Mouse (Mus musculus) frontal cortex, postnatal 25 days (tissue): ENCODE measurements around the gene Uchl4.
A peak's percentile ranks its signal among the peaks of the same experiment; 100 is the strongest.

Experiments
- DNase-seq, 2 experiments: peaks; one replicate each; pipeline ENCODE4 v3.0.0; 2022; ENCODE audit warnings: low spot score in 2 of 2

The Uchl4 gene

GRCm38 (mm10) chr9:64274291-64274690 lies 39.3 kb downstream of the Uchl4 start:
- DNase-seq: no peak

GRCm38 (mm10) chr9:64274919-64275318 lies 39.9 kb downstream of the Uchl4 start:
- no peak for DNase-seq

DNA sequence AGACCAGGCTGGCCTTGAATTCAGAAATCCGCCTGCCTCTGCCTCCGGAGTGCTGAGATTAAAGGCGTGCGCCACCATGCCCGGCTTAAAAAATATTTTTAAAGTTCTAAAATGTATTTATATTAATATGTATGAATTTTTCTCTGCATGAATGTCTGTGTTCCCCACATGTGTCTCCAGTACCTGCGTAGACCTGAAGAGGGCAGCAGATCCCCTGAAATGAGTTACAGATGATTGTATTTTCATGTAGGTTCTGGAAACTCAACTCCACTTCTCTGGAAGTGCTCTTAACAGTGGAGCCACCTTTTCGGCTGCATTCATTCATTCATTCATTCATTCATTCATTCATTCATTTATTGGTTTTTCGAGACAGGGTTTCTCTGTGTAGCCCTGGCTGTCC lies 42.7 kb downstream of the Uchl4 start:
- peak; percentile 45 to 54 for DNase-seq

- no peak for DNase-seq
Measured at GRCm38 (mm10) chr9:64278665-64279310, 43.8 kb downstream of the Uchl4 start.

DNA sequence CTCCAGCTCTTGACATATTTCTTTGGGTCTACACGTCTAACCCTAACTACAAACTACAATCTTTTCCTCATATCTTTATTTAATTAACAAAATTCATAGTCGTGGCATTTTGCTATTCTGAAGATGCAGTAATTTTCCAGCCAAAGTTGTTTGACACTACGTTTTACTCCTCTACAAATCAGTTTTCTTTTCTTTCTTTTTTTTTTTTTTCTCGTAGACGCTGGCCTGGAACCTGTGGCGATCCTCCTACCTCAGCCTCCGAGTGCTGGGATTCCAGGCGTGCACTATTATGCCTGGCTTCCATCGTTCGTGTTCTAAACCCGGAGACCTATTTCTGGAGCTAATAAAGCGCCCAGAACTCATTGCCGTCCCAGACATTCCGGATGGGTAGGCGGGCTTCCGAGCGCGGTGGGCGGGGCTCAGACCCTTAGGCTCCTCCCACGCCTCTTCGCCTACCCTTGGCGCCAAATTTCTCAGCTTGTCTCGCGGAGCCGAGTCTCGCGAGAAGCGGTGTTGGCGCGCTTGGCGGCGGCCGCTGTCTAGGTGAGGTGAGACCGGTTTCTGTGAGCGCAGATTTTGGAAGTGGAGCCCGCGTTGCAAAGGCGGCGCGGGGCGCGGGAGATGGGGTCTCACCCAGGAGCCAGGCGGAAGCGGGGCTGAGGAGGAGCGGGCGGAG lies 46.2 kb downstream of the Uchl4 start, which contains the start of gene Tipin:
TSS of gene Tipin (plus strand) at position 477 of the 676 bp plus-strand sequence.
- peak; percentile 81 to 86 for DNase-seq

DNA sequence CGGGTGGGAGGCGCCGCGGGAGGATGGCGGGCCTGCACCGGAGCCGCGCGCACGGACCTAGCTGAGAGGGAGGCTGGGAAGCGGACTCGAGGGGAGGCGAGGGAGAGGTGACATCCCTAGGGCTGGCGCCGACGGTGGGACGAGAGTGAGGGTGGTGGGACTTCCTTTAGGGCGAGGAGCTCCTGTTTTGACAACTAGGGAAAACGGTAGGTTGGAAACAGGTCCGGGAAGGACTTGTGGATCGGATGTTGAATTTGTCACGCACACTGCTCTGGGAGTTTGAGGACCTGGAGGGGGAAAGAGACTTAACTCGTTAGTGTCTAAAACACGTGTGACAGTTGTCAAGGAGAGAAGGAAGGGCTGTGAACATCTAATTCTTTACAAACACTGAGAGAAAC lies 46.8 kb downstream of the Uchl4 start:
- no peak for DNase-seq

GRCm38 (mm10) chr9:64282404-64282987 lies 47.5 kb downstream of the Uchl4 start:
- DNase-seq: no peak
